Mouse (Mus musculus) erythroblast, embryonic 14.5 days (primary cell): ENCODE measurements at regions not wholly inside any gene's neighbourhood (a gene's known extent, or its start where the extent isn't known, plus 50 kb on each side); places are given as distances from the start of the nearest gene placed in this dataset.

Experiments used
- H3K27me3 ChIP-seq: 2 replicates; pipeline ENCODE4 v1.6.1; 2012; ENCODE audit warnings: inconsistent platforms; ENCODE audit not compliant: control insufficient read depth
- H3K36me3 ChIP-seq: 2 replicates; pipeline ENCODE4 v1.6.1; 2012; ENCODE audit warnings: mild to moderate bottlenecking, inconsistent platforms; ENCODE audit not compliant: control insufficient read depth
- H3K4me1 ChIP-seq: 2 replicates; pipeline ENCODE4 v1.6.1; 2012; ENCODE audit warnings: inconsistent platforms; ENCODE audit not compliant: control insufficient read depth
- H3K4me3 ChIP-seq: replicated peaks from 2 replicates; pipeline ENCODE3; 2012; ENCODE audit warnings: moderate library complexity, mild to moderate bottlenecking, inconsistent platforms
- H3K9me3 ChIP-seq: 2 replicates; pipeline ENCODE4 v1.6.1; 2012; ENCODE audit warnings: low read length, inconsistent platforms, mixed read lengths; ENCODE audit not compliant: control insufficient read depth
- GATA1 ChIP-seq: IDR thresholded peaks from 2 replicates; pipeline ENCODE4 v1.6.1; 2012; ENCODE audit warnings: low read length, inconsistent platforms, mixed read lengths
- TAL1 ChIP-seq: IDR thresholded peaks from 3 replicates; pipeline ENCODE4 v1.6.1; 2012; ENCODE audit warnings: low read length, inconsistent platforms, mixed read lengths

DNA sequence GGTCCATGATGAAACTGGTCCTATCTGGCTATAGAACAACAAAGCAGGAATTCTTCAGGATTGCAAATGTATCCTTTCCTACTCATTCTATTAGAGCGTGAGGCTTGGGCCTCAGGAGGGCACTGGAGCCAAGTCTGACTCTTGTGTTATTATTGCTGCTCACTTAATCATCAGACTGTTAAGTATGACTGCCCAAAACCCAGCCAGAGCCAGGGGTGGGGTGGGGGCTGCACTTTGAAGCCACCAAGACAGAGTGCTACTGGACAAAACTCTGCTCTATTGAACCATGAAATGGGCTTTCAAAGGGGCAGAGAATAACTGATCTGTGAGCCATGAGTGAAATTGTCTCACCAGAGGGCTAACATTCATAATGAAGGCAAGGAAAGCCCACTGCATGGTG, 181.7 kb upstream of the Lpp start:
- Histone ChIP-seq H3K4me1 (no peaks in the 10 kb centered on the region), H3K36me3 (no peaks in the 10 kb centered on the region), H3K27me3 (no peaks in the 10 kb centered on the region), H3K4me3 (no peak overlapping the region), H3K9me3 (no peaks in the 10 kb centered on the region)
- TF ChIP-seq TAL1 (no peak), GATA1 (no peak)

GRCm38 (mm10) chr16:24208876-24209275, 184.4 kb upstream of the Lpp start:
- H3K4me3 ChIP-seq: no peak overlapping the region
- no peaks in the 10 kb centered on the region for H3K9me3 ChIP-seq
- no peaks in the 10 kb centered on the region for H3K27me3 ChIP-seq
- no peaks in the 10 kb centered on the region for H3K4me1 ChIP-seq
- no peak for TF ChIP-seq TAL1
- TF ChIP-seq GATA1: no peak
- H3K36me3 ChIP-seq: no peaks in the 10 kb centered on the region

DNA sequence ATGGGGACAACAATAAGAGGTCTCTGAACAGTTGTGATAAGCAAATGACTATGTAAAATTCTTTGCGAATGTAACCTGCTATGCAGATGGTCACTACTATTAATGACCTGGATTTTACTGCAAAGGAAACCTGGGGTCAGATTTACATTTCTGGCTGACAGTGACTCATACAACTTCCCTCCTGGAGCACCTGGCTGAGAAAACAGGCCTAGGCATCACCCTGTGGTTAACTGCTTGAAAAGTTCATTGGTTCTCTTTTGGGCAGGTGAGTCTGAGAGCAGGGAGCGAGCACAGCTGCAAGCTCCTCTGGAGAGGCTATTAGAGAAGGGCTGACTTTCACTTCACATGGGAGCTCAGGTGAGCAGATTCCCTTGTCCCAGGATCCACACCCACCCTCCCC, 185.2 kb upstream of the Lpp start:
- H3K36me3 ChIP-seq: no peaks in the 10 kb centered on the region
- no peaks in the 10 kb centered on the region for H3K4me1 ChIP-seq
- H3K27me3 ChIP-seq: no peaks in the 10 kb centered on the region
- no peak overlapping the region for H3K4me3 ChIP-seq
- no peaks in the 10 kb centered on the region for H3K9me3 ChIP-seq
- no peak for TF ChIP-seq TAL1
- no peak for TF ChIP-seq GATA1

- Histone ChIP-seq H3K27me3 (no peaks in the 10 kb centered on the region), H3K9me3 (no peaks in the 10 kb centered on the region), H3K4me1 (no peaks in the 10 kb centered on the region), H3K4me3 (no peak overlapping the region), H3K36me3 (no peaks in the 10 kb centered on the region)
- TF ChIP-seq TAL1: no peak
- no peak for TF ChIP-seq GATA1
Observed at GRCm38 (mm10) chr16:24207056-24207455, 186.3 kb upstream of the Lpp start.

GRCm38 (mm10) chr16:24206461-24206861, 186.8 kb upstream of the Lpp start:
- TF ChIP-seq TAL1: no peak
- TF ChIP-seq GATA1: no peak
- H3K27me3 ChIP-seq: no peaks in the 10 kb centered on the region
- H3K9me3 ChIP-seq: no peaks in the 10 kb centered on the region
- H3K4me1 ChIP-seq: no peaks in the 10 kb centered on the region
- no peak overlapping the region for H3K4me3 ChIP-seq
- H3K36me3 ChIP-seq: no peaks in the 10 kb centered on the region

DNA sequence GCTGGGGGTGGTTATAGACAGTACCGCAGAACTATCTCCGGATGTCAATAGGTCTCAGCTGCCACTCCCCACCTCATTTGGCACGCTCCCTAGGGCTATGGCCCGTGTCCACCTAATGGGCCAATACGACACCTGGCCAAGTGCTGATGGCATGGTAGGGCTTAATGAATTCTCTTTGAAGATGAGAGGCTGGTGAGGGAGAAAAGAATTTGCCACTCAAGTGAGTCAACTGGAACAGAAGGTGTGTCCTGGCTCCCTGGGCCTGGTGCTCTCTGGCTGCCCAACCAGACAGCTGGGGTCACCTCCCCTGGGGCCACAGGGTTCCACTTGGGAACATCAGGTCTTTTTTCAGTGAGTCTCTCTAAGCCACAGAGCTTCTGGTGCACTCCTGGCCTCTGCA, 187.7 kb upstream of the Lpp start:
- Histone ChIP-seq H3K4me1 (no peaks in the 10 kb centered on the region), H3K9me3 (no peaks in the 10 kb centered on the region), H3K4me3 (no peak overlapping the region), H3K27me3 (no peaks in the 10 kb centered on the region), H3K36me3 (no peaks in the 10 kb centered on the region)
- TF ChIP-seq TAL1: no peak
- TF ChIP-seq GATA1: no peak

- no peak overlapping the region for H3K4me3 ChIP-seq
- no peaks in the 10 kb centered on the region for H3K9me3 ChIP-seq
- H3K36me3 ChIP-seq: no peaks in the 10 kb centered on the region
- TF ChIP-seq GATA1: no peak
- TF ChIP-seq TAL1: no peak
- no peaks in the 10 kb centered on the region for H3K27me3 ChIP-seq
- no peaks in the 10 kb centered on the region for H3K4me1 ChIP-seq
Observed at GRCm38 (mm10) chr16:24204064-24204730, 189.1 kb upstream of the Lpp start.

GRCm38 (mm10) chr16:24202653-24203052, 190.7 kb upstream of the Lpp start:
- Histone ChIP-seq H3K4me3 (no peak overlapping the region), H3K36me3 (no peaks in the 10 kb centered on the region), H3K27me3 (no peaks in the 10 kb centered on the region), H3K4me1 (no peaks in the 10 kb centered on the region), H3K9me3 (no peaks in the 10 kb centered on the region)
- TF ChIP-seq GATA1 (no peak), TAL1 (no peak)

- H3K27me3 ChIP-seq: no peaks in the 10 kb centered on the region
- TF ChIP-seq GATA1 (no peak), TAL1 (no peak)
- no peaks in the 10 kb centered on the region for H3K36me3 ChIP-seq
- H3K4me3 ChIP-seq: no peak overlapping the region
- H3K4me1 ChIP-seq: no peaks in the 10 kb centered on the region
- H3K9me3 ChIP-seq: no peaks in the 10 kb centered on the region
Observed at GRCm38 (mm10) chr16:24201455-24201854, 191.9 kb upstream of the Lpp start.

- TF ChIP-seq TAL1 (no peak), GATA1 (no peak)
- no peaks in the 10 kb centered on the region for H3K4me1 ChIP-seq
Observed at GRCm38 (mm10) chr16:24200200-24200599, 193.1 kb upstream of the Lpp start.

More at GRCm38 (mm10) chr16:24200200-24200599, 193.1 kb upstream of the Lpp start:
- H3K4me3 ChIP-seq: no peak overlapping the region
- H3K36me3 ChIP-seq: no peaks in the 10 kb centered on the region
- no peaks in the 10 kb centered on the region for H3K27me3 ChIP-seq
- H3K9me3 ChIP-seq: no peaks in the 10 kb centered on the region
